Mouse (Mus musculus): ENCODE measurements at regions not wholly inside any gene's neighbourhood (a gene's known extent, or its start where the extent isn't known, plus 50 kb on each side); places are given as distances from the start of the nearest gene placed in this dataset.
"Not testable (repeated sequence)": the region's sequence is repeated elsewhere in the genome, so short reads cannot be mapped to it uniquely, and the experiment has no call there.

- H3K36me3 ChIP-seq (ENCODE audit: insufficient read depth, low read length) = no peaks in the 10 kb centered on the region
- H3K9me3 ChIP-seq (ENCODE audit: low read length) = no peaks in the 10 kb centered on the region
- peaks cover 4% of the 10 kb centered on the region; the same call in 1 of the 2 replicates for H3K4me1 ChIP-seq (ENCODE audit: insufficient read depth, low read length)
- WGBS = 14% methylated on average over 1 of the region's 1 CpGs
- no peaks in the 10 kb centered on the region for H3K27me3 ChIP-seq (ENCODE audit: insufficient read depth, low read length)
- H3K9ac ChIP-seq (replicated peaks; ENCODE audit: low read length) = no peak overlapping the region
- H3K4me3 ChIP-seq (ENCODE audit: low read length) = no peak overlapping the region
- TF ChIP-seq CTCF (IDR thresholded peaks at IDR 0.05; ENCODE audit: low read depth) = no peak
- peak overlapping the region; percentile 50 for H3K4me2 ChIP-seq (ENCODE audit: low read depth, low read length)
- no peak overlapping the region for H3K27ac ChIP-seq
- DNase-seq (ENCODE audit: low spot score) (no peak), ATAC-seq (no peak)
Observed at GRCm38 (mm10) chr14:61756651-61757050, 149.4 kb downstream of the Kcnrg start.

GRCm38 (mm10) chr14:61757086-61757822 lies 150.0 kb downstream of the Kcnrg start:
- ATAC-seq (peak; percentile 86), DNase-seq (ENCODE audit: low spot score) (peak; percentile 81)
- Histone ChIP-seq H3K4me3 (ENCODE audit: low read length) (peak overlapping the region; percentile 2; the same call in 1 of the 2 replicates), H3K27me3 (ENCODE audit: insufficient read depth, low read length) (no peaks in the 10 kb centered on the region), H3K9me3 (ENCODE audit: low read length) (no peaks in the 10 kb centered on the region), H3K36me3 (ENCODE audit: insufficient read depth, low read length) (no peaks in the 10 kb centered on the region), H3K4me2 (ENCODE audit: low read depth, low read length) (peak overlapping the region; percentile 50), H3K9ac (replicated peaks; ENCODE audit: low read length) (no peak overlapping the region), H3K27ac (no peak overlapping the region), H3K4me1 (ENCODE audit: insufficient read depth, low read length) (peaks cover 4% of the 10 kb centered on the region; the same call in 1 of the 2 replicates)
- TF ChIP-seq CTCF (IDR thresholded peaks at IDR 0.05; ENCODE audit: low read depth) = no peak
- WGBS = 9% methylated on average over 14 of the region's 15 CpGs

- Histone ChIP-seq H3K9me3 (ENCODE audit: low read length) (no peaks in the 10 kb centered on the region), H3K4me1 (ENCODE audit: insufficient read depth, low read length) (peaks cover 4% of the 10 kb centered on the region; the same call in 1 of the 2 replicates), H3K4me3 (ENCODE audit: low read length) (no peak overlapping the region), H3K27me3 (ENCODE audit: insufficient read depth, low read length) (no peaks in the 10 kb centered on the region), H3K27ac (no peak overlapping the region), H3K36me3 (ENCODE audit: insufficient read depth, low read length) (no peaks in the 10 kb centered on the region), H3K4me2 (ENCODE audit: low read depth, low read length) (peak overlapping the region; percentile 50), H3K9ac (replicated peaks; ENCODE audit: low read length) (no peak overlapping the region)
- 7% methylated on average over 7 of the region's 7 CpGs for WGBS
- ATAC-seq (no peak), DNase-seq (ENCODE audit: low spot score) (peak; percentile 15)
- TF ChIP-seq CTCF (IDR thresholded peaks at IDR 0.05; ENCODE audit: low read depth) = no peak
Observed at GRCm38 (mm10) chr14:61757823-61758175, 150.5 kb downstream of the Kcnrg start.

- no peak overlapping the region for H3K9ac ChIP-seq (replicated peaks; ENCODE audit: low read length)
- peaks cover 4% of the 10 kb centered on the region; the same call in 1 of the 2 replicates for H3K4me1 ChIP-seq (ENCODE audit: insufficient read depth, low read length)
- H3K9me3 ChIP-seq (ENCODE audit: low read length) = no peaks in the 10 kb centered on the region
- 92% methylated on average over 5 of the region's 5 CpGs for WGBS
- no peaks in the 10 kb centered on the region for H3K27me3 ChIP-seq (ENCODE audit: insufficient read depth, low read length)
- no peaks in the 10 kb centered on the region for H3K36me3 ChIP-seq (ENCODE audit: insufficient read depth, low read length)
- ATAC-seq = no peak
- no peak for DNase-seq (ENCODE audit: low spot score)
- H3K4me2 ChIP-seq (ENCODE audit: low read depth, low read length) = no peak overlapping the region
- TF ChIP-seq CTCF (IDR thresholded peaks at IDR 0.05; ENCODE audit: low read depth) = no peak
- no peak overlapping the region for H3K4me3 ChIP-seq (ENCODE audit: low read length)
- no peak overlapping the region for H3K27ac ChIP-seq
Observed at GRCm38 (mm10) chr14:61758586-61758985, 151.3 kb downstream of the Kcnrg start.

GRCm38 (mm10) chr14:61760176-61760575 lies 152.9 kb downstream of the Kcnrg start:
- not testable (repeated sequence) for H3K4me1 ChIP-seq (ENCODE audit: insufficient read depth, low read length); H3K9me3 ChIP-seq (ENCODE audit: low read length); H3K36me3 ChIP-seq (ENCODE audit: insufficient read depth, low read length); H3K27me3 ChIP-seq (ENCODE audit: insufficient read depth, low read length); ATAC-seq; H3K4me2 ChIP-seq (ENCODE audit: low read depth, low read length); H3K27ac ChIP-seq; H3K9ac ChIP-seq (replicated peaks; ENCODE audit: low read length); H3K4me3 ChIP-seq (ENCODE audit: low read length); DNase-seq (ENCODE audit: low spot score)
- WGBS = 82% methylated on average over 12 of the region's 12 CpGs

GRCm38 (mm10) chr14:61762076-61762475 lies 154.8 kb downstream of the Kcnrg start:
- 70% methylated on average over 5 of the region's 5 CpGs for WGBS
- Histone ChIP-seq H3K4me2 (ENCODE audit: low read depth, low read length) (no peak overlapping the region), H3K4me1 (ENCODE audit: insufficient read depth, low read length) (peaks cover 1% of the 10 kb centered on the region; the same call in 1 of the 2 replicates), H3K36me3 (ENCODE audit: insufficient read depth, low read length) (no peaks in the 10 kb centered on the region), H3K27me3 (ENCODE audit: insufficient read depth, low read length) (no peaks in the 10 kb centered on the region), H3K9ac (replicated peaks; ENCODE audit: low read length) (no peak overlapping the region), H3K4me3 (ENCODE audit: low read length) (no peak overlapping the region), H3K9me3 (ENCODE audit: low read length) (no peaks in the 10 kb centered on the region), H3K27ac (no peak overlapping the region)
- DNase-seq (ENCODE audit: low spot score) (no peak), ATAC-seq (no peak)
- TF ChIP-seq CTCF (IDR thresholded peaks at IDR 0.05; ENCODE audit: low read depth) = no peak

- no peak for DNase-seq (ENCODE audit: low spot score)
Observed at GRCm38 (mm10) chr14:61769881-61770280, 162.6 kb downstream of the Kcnrg start.

More at GRCm38 (mm10) chr14:61769881-61770280, 162.6 kb downstream of the Kcnrg start:
- Histone ChIP-seq H3K4me2 (ENCODE audit: low read depth, low read length) (no peak overlapping the region), H3K27me3 (ENCODE audit: insufficient read depth, low read length) (no peaks in the 10 kb centered on the region), H3K9ac (replicated peaks; ENCODE audit: low read length) (no peak overlapping the region), H3K27ac (no peak overlapping the region), H3K4me3 (ENCODE audit: low read length) (no peak overlapping the region), H3K4me1 (ENCODE audit: insufficient read depth, low read length) (no peaks in the 10 kb centered on the region), H3K36me3 (ENCODE audit: insufficient read depth, low read length) (no peaks in the 10 kb centered on the region), H3K9me3 (ENCODE audit: low read length) (no peaks in the 10 kb centered on the region)
- 76% methylated on average over 5 of the region's 5 CpGs for WGBS
- TF ChIP-seq CTCF (IDR thresholded peaks at IDR 0.05; ENCODE audit: low read depth) = no peak
- ATAC-seq = no peak
